Comparison of ENCODE assay signal across 10 mouse cellular contexts in genomic region chr11:3352990-3353585, GRCm38 (mm10). TPM values are rescaled to one million over a fixed set of nuclear protein-coding genes. Genes with fewer than 3 reads are reported as not detected.
DNase-seq lines count a peak whose midpoint lies in the region; TF ChIP-seq lines count a peak whose summit lies in the region.
"Had no signal": no experiment of that assay in that cellular context is flagged by ENCODE, and none has a peak within 500 bp of the region (broad histone marks: within the 10 kb centered on the region; RNA-seq: fewer than 3 reads in every experiment).

No protein-coding gene starts in this region.

- 65% methylated on average over 18 of the region's 18 CpGs for WGBS in kidney, adult 2 months

- TF ChIP-seq POLR2A in kidney, adult 2 months (IDR thresholded peaks at IDR 0.05; ENCODE audit: low read depth, low read length), result no peak
- no peak for TF ChIP-seq POLR2A in brain, embryonic 14.5 days (IDR thresholded peaks at IDR 0.05; ENCODE audit: borderline replicate concordance, extremely low read depth, insufficient read depth, insufficient read length, poor library complexity, severe bottlenecking)

- H3K4me1 ChIP-seq in kidney, adult 2 months (ENCODE audit: control insufficient read depth, insufficient read depth, low read length), result no peaks in the 10 kb centered on the region

- H3K27me3 ChIP-seq in kidney, adult 2 months (replicated peaks; ENCODE audit: control insufficient read depth, insufficient read depth, low read length), result no peaks in the 10 kb centered on the region
- H3K27me3 ChIP-seq: forebrain, embryonic 13.5 days had no signal

- no peaks in the 10 kb centered on the region for H3K36me3 ChIP-seq in kidney, adult 2 months (ENCODE audit: control insufficient read depth, insufficient read depth, low read length)

- TF ChIP-seq CTCF in kidney, adult 2 months (conservative IDR thresholded peaks at IDR 0.05; ENCODE audit: insufficient read depth, insufficient read length, low read depth, low read length), result peak; percentile 40; the same call in 1 of the 2 replicates
- TF ChIP-seq CTCF in brain, embryonic 14.5 days (IDR thresholded peaks at IDR 0.05; ENCODE audit: borderline replicate concordance, extremely low read depth, insufficient read depth, insufficient read length), result peak; percentile 32; the same call in 1 of the 2 replicates

- no peak overlapping the region for H3K27ac ChIP-seq in kidney, adult 2 months (ENCODE audit: insufficient read depth, low read depth, low read length)
- H3K27ac ChIP-seq: forebrain, embryonic 13.5 days had no signal

- H3K4me3 ChIP-seq in kidney, adult 2 months (ENCODE audit: insufficient read depth, low read depth, low read length), result no peak overlapping the region
- H3K4me3 ChIP-seq: forebrain, embryonic 13.5 days had no signal

- no peak for DNase-seq in kidney, adult 2 months
- DNase-seq in kidney, adult 11 months, result no peak
- DNase-seq in 3T3-L1 (ENCODE audit: low read depth, low spot score), result peak; percentile 45
- peak; percentile 33 for DNase-seq in CD4-positive helper T cell, adult 2 months (ENCODE audit: low read depth, low spot score)
- DNase-seq in brain, embryonic 14.5 days (ENCODE audit: low read depth), result no peak
- no peak for DNase-seq in adrenal gland, postnatal 14 days
- no peak for DNase-seq in adrenal gland, postnatal 25 days
- DNase-seq in right cerebral cortex, postnatal 14 days, result no peak
- DNase-seq: lung, postnatal 14 days had no signal

RNA-seq across cellular contexts. Expression of gene Pik3ip1, which starts 22.9 kb away (rescaled TPM):
- 8.5 and 12.6 TPM in 2 replicates for polyA plus RNA-seq in kidney, adult 2 months (2012; rRNA removed)
- 17.0 and 24.6 TPM in 2 replicates for polyA plus RNA-seq in brain, embryonic 14.5 days (2012; rRNA removed)
- total RNA-seq in adrenal gland, postnatal 14 days (2021), result 11.1 and 24.2 TPM in 2 replicates
- total RNA-seq in adrenal gland, postnatal 25 days (2021), result 13.1 and 18.5 TPM in 2 replicates

RNA-seq across cellular contexts. Expression of gene Limk2, which starts 55.9 kb away (rescaled TPM):
- 41.3 and 48.7 TPM in 2 replicates for polyA plus RNA-seq in kidney, adult 2 months (2012; rRNA removed)
- polyA plus RNA-seq in brain, embryonic 14.5 days (2012; rRNA removed), result 131 and 211 TPM in 2 replicates
- 21.4 and 30.6 TPM in 2 replicates for total RNA-seq in adrenal gland, postnatal 14 days (2021)
- total RNA-seq in adrenal gland, postnatal 25 days (2021), result 27.1 and 44.5 TPM in 2 replicates

Comparison
In these comparisons a context has a peak if more than half of its experiments do, and no peak if none do; other contexts are left out.
1. DNase-seq: peak in 3T3-L1 (single experiment) and CD4-positive helper T cell, adult 2 months (single experiment); none in kidney, adult 2 months (single experiment), kidney, adult 11 months (single experiment), brain, embryonic 14.5 days (single experiment), adrenal gland, postnatal 14 days (single experiment), adrenal gland, postnatal 25 days (single experiment) and right cerebral cortex, postnatal 14 days (single experiment).